Mouse (Mus musculus): Measurements from ENCODE around the gene Hoxd8. TPM values are rescaled to one million over a fixed set of nuclear protein-coding genes. Genes with fewer than 3 reads are reported as not detected.

The Hoxd8 gene
- polyA plus RNA-seq, 1 experiment, result 1.4 TPM

- H3K4me3 ChIP-seq (replicated peaks; ENCODE audit: control insufficient read depth, low read depth, low read length), result no peak overlapping the region
- H3K4me1 ChIP-seq (ENCODE audit: control insufficient read depth, insufficient read depth, low read length), result no peaks in the 10 kb centered on the region; the same call in 1 of the 2 replicates
- H3K27ac ChIP-seq (ENCODE audit: control insufficient read depth, insufficient read depth, low read depth, low read length, poor library complexity), result no peak overlapping the region
- WGBS, result 4% methylated on average over 47 of the region's 47 CpGs
- TF ChIP-seq POLR2A (IDR thresholded peaks at IDR 0.05; ENCODE audit: borderline replicate concordance, control insufficient read depth, low read depth, low read length) (no peak), CTCF (IDR thresholded peaks at IDR 0.05; ENCODE audit: control insufficient read depth, insufficient read depth, low read length) (no peak)
Measured at GRCm38 (mm10) chr2:74658667-74659371, 45.6 kb upstream of the Hoxd8 start.

- TF ChIP-seq CTCF (IDR thresholded peaks at IDR 0.05; ENCODE audit: control insufficient read depth, insufficient read depth, low read length), result no peak
- TF ChIP-seq POLR2A (IDR thresholded peaks at IDR 0.05; ENCODE audit: borderline replicate concordance, control insufficient read depth, low read depth, low read length), result no peak
- H3K4me3 ChIP-seq (replicated peaks; ENCODE audit: control insufficient read depth, low read depth, low read length), result no peak within 1 kb of the TSS
- 10% methylated on average over 28 of the region's 28 CpGs for WGBS
- H3K4me1 ChIP-seq (ENCODE audit: control insufficient read depth, insufficient read depth, low read length), result no peaks in the 10 kb centered on the region; the same call in 1 of the 2 replicates
- H3K27ac ChIP-seq (ENCODE audit: control insufficient read depth, insufficient read depth, low read depth, low read length, poor library complexity), result no peak within 1 kb of the TSS
Measured at GRCm38 (mm10) chr2:74659507-74660005, 44.9 kb upstream of the Hoxd8 start, which contains the start of gene Evx2. Gene Evx2, minus strand, starts transcription at chr2:74659557.

- Histone ChIP-seq H3K4me1 (ENCODE audit: control insufficient read depth, insufficient read depth, low read length) (no peaks in the 10 kb centered on the region; the same call in 1 of the 2 replicates), H3K27ac (ENCODE audit: control insufficient read depth, insufficient read depth, low read depth, low read length, poor library complexity) (no peak overlapping the region), H3K4me3 (replicated peaks; ENCODE audit: control insufficient read depth, low read depth, low read length) (no peak overlapping the region)
- 6% methylated on average over 30 of the region's 30 CpGs for WGBS
- TF ChIP-seq CTCF (IDR thresholded peaks at IDR 0.05; ENCODE audit: control insufficient read depth, insufficient read depth, low read length), result no peak
- TF ChIP-seq POLR2A (IDR thresholded peaks at IDR 0.05; ENCODE audit: borderline replicate concordance, control insufficient read depth, low read depth, low read length), result no peak
Measured at GRCm38 (mm10) chr2:74660421-74661375, 43.7 kb upstream of the Hoxd8 start.

- H3K4me3 ChIP-seq (replicated peaks; ENCODE audit: control insufficient read depth, low read depth, low read length), result no peak overlapping the region
- TF ChIP-seq POLR2A (IDR thresholded peaks at IDR 0.05; ENCODE audit: borderline replicate concordance, control insufficient read depth, low read depth, low read length), result no peak
- TF ChIP-seq CTCF (IDR thresholded peaks at IDR 0.05; ENCODE audit: control insufficient read depth, insufficient read depth, low read length), result peak; percentile 16; the same call in 1 of the 2 replicates
- WGBS, result 7% methylated on average over 14 of the region's 14 CpGs
- no peak overlapping the region for H3K27ac ChIP-seq (ENCODE audit: control insufficient read depth, insufficient read depth, low read depth, low read length, poor library complexity)
- H3K4me1 ChIP-seq (ENCODE audit: control insufficient read depth, insufficient read depth, low read length), result no peaks in the 10 kb centered on the region; the same call in 1 of the 2 replicates
Measured at GRCm38 (mm10) chr2:74661685-74662084, 42.7 kb upstream of the Hoxd8 start.

- no peaks in the 10 kb centered on the region; the same call in 1 of the 2 replicates for H3K4me1 ChIP-seq (ENCODE audit: control insufficient read depth, insufficient read depth, low read length)
- no peak overlapping the region for H3K27ac ChIP-seq (ENCODE audit: control insufficient read depth, insufficient read depth, low read depth, low read length, poor library complexity)
- no peak overlapping the region for H3K4me3 ChIP-seq (replicated peaks; ENCODE audit: control insufficient read depth, low read depth, low read length)
- TF ChIP-seq CTCF (IDR thresholded peaks at IDR 0.05; ENCODE audit: control insufficient read depth, insufficient read depth, low read length) (peak; percentile 40; the same call in 1 of the 2 replicates), POLR2A (IDR thresholded peaks at IDR 0.05; ENCODE audit: borderline replicate concordance, control insufficient read depth, low read depth, low read length) (no peak)
- 6% methylated on average over 18 of the region's 18 CpGs for whole genome bisulfite sequencing
Measured at GRCm38 (mm10) chr2:74663291-74663925, 41.0 kb upstream of the Hoxd8 start.

GRCm38 (mm10) chr2:74666411-74666810 is 38.0 kb upstream of the Hoxd8 start:
- WGBS, result 2% methylated on average over 7 of the region's 7 CpGs
- TF ChIP-seq POLR2A (IDR thresholded peaks at IDR 0.05; ENCODE audit: borderline replicate concordance, control insufficient read depth, low read depth, low read length), result no peak
- TF ChIP-seq CTCF (IDR thresholded peaks at IDR 0.05; ENCODE audit: control insufficient read depth, insufficient read depth, low read length), result no peak
- no peak overlapping the region for H3K4me3 ChIP-seq (replicated peaks; ENCODE audit: control insufficient read depth, low read depth, low read length)

GRCm38 (mm10) chr2:74667191-74667841 is 37.1 kb upstream of the Hoxd8 start:
- no peak overlapping the region for H3K27ac ChIP-seq (ENCODE audit: control insufficient read depth, insufficient read depth, low read depth, low read length, poor library complexity)
- TF ChIP-seq POLR2A (IDR thresholded peaks at IDR 0.05; ENCODE audit: borderline replicate concordance, control insufficient read depth, low read depth, low read length) (no peak), CTCF (IDR thresholded peaks at IDR 0.05; ENCODE audit: control insufficient read depth, insufficient read depth, low read length) (no peak)
- H3K4me1 ChIP-seq (ENCODE audit: control insufficient read depth, insufficient read depth, low read length), result no peaks in the 10 kb centered on the region
- H3K4me3 ChIP-seq (replicated peaks; ENCODE audit: control insufficient read depth, low read depth, low read length), result no peak overlapping the region
- 11% methylated on average over 36 of the region's 36 CpGs for WGBS

More at GRCm38 (mm10) chr2:74666411-74666810, 38.0 kb upstream of the Hoxd8 start:
- Histone ChIP-seq H3K27ac (ENCODE audit: control insufficient read depth, insufficient read depth, low read depth, low read length, poor library complexity) (no peak overlapping the region), H3K4me1 (ENCODE audit: control insufficient read depth, insufficient read depth, low read length) (no peaks in the 10 kb centered on the region)

Data from bone marrow, adult 2 months (tissue).